Mouse (Mus musculus) hindbrain, embryonic 16.5 days (tissue): ENCODE results near the gene Crebl2. TPM values are rescaled to one million over a fixed set of nuclear protein-coding genes. Genes with fewer than 3 reads are reported as not detected.
A peak's percentile ranks its signal among the peaks of the same experiment; 100 is the strongest.

Experiments used
- ATAC-seq: fragments of 200-750 bp; cut with Nextera tagmentation; 2 replicates; pipeline ENCODE4 v1.8.0; 2017; ENCODE audit warnings: moderate TSS enrichment, moderate library complexity
- H3K27ac ChIP-seq: fragments of 300-500 bp; sonication (generic); 2 replicates; pipeline ENCODE4 v1.5.1; 2014; ENCODE audit warnings: low read depth, mild to moderate bottlenecking, control low read depth, low read length, moderate library complexity
- H3K27me3 ChIP-seq: fragments of 300-500 bp; sonication (generic); replicated peaks from 2 replicates; pipeline ENCODE4 v1.6.1; 2014; ENCODE audit warnings: low read length; ENCODE audit not compliant: control insufficient read depth, insufficient read depth
- H3K36me3 ChIP-seq: fragments of 300-500 bp; sonication (generic); 2 replicates; pipeline ENCODE4 v1.6.1; 2014; ENCODE audit warnings: mild to moderate bottlenecking, low read length, moderate library complexity, mixed read lengths; ENCODE audit not compliant: control insufficient read depth, insufficient read depth
- H3K4me1 ChIP-seq: fragments of 300-500 bp; sonication (generic); 2 replicates; pipeline ENCODE4 v1.6.1; 2014; ENCODE audit warnings: low read depth, low read length; ENCODE audit not compliant: control insufficient read depth, insufficient read depth
- H3K4me2 ChIP-seq: fragments of 300-500 bp; sonication (generic); 2 replicates; pipeline ENCODE4 v1.6.1; 2014; ENCODE audit warnings: mild to moderate bottlenecking, low read length, control low read depth, moderate library complexity
- H3K4me3 ChIP-seq: fragments of 300-500 bp; sonication (generic); 2 replicates; pipeline ENCODE4 v1.5.1; 2014; ENCODE audit warnings: mild to moderate bottlenecking, low read length, control low read depth, moderate library complexity
- H3K9ac ChIP-seq: fragments of 300-500 bp; sonication (generic); 2 replicates; pipeline ENCODE4 v1.6.1; 2014; ENCODE audit warnings: low read depth, mild to moderate bottlenecking, control low read depth, low read length, moderate library complexity
- H3K9me3 ChIP-seq: fragments of 300-500 bp; sonication (generic); 2 replicates; pipeline ENCODE4 v1.6.1; 2014; ENCODE audit warnings: mild to moderate bottlenecking, low read length, moderate library complexity; ENCODE audit not compliant: control insufficient read depth
- WGBS: fragments of 180-500 bp; shearing (Covaris S2); extraction: QIAGEN DNeasy Blood & Tissue Kit; methylation state at CpG from one replicate; pipeline ENCODE4 v1.1.7; 2014; 5-methylcytosine and 5-hydroxymethylcytosine counted together
- polyA plus RNA-seq: library from polyadenylated mRNA; unstranded; fragments of >200 nt; fragmentation: Nextera tagmentation; extraction: Ambion mirVana; gene quantifications from 2 replicates; pipeline ENCODE4 v1.2.1, GENCODE M21; 2015

Gene Crebl2
- polyA plus RNA-seq, 1 experiment from 2014 or later = 3.9 TPM

- H3K36me3 ChIP-seq = peaks cover 25% of the 10 kb centered on the region
- ATAC-seq = no peak
- WGBS = 82% methylated on average over 2 of the region's 2 CpGs
These were observed 43.1 kb downstream of the Crebl2 start for GRCm38 (mm10) chr6:134873018-134873417.

GRCm38 (mm10) chr6:134876795-134877194 lies 46.8 kb downstream of the Crebl2 start:
- no peak for ATAC-seq
- WGBS = 72% methylated on average over 6 of the region's 6 CpGs
- Histone ChIP-seq H3K4me2 (no peak overlapping the region), H3K9ac (no peak overlapping the region), H3K4me3 (no peak overlapping the region), H3K9me3 (no peaks in the 10 kb centered on the region), H3K27me3 (no peaks in the 10 kb centered on the region), H3K27ac (no peak overlapping the region), H3K4me1 (peaks cover 7% of the 10 kb centered on the region), H3K36me3 (no peaks in the 10 kb centered on the region; the same call in 1 of the 2 replicates)

More at GRCm38 (mm10) chr6:134873018-134873417, 43.1 kb downstream of the Crebl2 start:
- Histone ChIP-seq H3K27me3 (no peaks in the 10 kb centered on the region), H3K4me3 (no peak overlapping the region), H3K9me3 (peaks cover 3% of the 10 kb centered on the region; the same call in 1 of the 2 replicates), H3K9ac (no peak overlapping the region), H3K27ac (no peak overlapping the region), H3K4me2 (no peak overlapping the region), H3K4me1 (no peaks in the 10 kb centered on the region)

DNA sequence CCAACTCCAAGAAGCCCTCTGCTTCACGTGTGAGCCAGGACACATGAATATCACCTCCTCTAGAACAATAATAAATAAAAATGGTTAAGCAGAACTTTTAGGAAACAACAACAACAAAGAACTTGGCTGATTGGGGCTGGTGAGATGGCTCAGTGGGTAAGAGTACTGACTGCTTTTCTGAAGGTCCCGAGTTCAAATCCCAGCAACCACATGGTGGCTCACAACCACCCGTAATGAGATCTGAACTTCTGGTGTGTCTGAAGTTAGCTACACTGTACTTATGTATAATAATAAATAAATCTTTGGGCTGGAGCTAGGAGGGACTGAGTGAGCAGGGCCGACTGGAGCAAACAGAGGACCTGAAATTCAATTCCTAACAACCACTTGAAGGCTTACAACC lies 47.3 kb downstream of the Crebl2 start:
- ATAC-seq = no peak
- H3K27me3 ChIP-seq = no peaks in the 10 kb centered on the region
- H3K4me2 ChIP-seq = no peak overlapping the region
- H3K4me1 ChIP-seq = peaks cover 7% of the 10 kb centered on the region
- no peak overlapping the region for H3K27ac ChIP-seq
- H3K4me3 ChIP-seq = no peak overlapping the region
- 91% methylated on average over 4 of the region's 4 CpGs for WGBS
- H3K9me3 ChIP-seq = no peaks in the 10 kb centered on the region
- no peaks in the 10 kb centered on the region; the same call in 1 of the 2 replicates for H3K36me3 ChIP-seq
- H3K9ac ChIP-seq = no peak overlapping the region

DNA sequence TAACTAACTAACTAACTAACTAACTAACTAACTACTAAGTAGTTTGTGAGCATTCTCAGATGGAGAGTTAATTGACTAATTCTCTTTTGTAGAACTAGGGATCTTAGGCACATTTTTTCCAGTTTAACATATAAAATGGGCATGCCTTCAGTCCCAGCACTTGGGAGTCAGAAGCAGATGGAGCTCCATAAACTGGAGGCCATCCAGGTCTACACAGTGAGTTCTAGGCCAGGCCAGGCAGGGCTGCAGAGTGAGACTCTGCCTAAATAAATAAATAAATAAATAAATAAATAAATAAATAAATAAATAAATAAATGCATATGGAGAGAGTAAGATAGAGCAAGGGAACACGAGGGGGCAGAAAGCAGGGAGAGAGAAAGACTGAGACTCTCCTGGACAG lies 47.9 kb downstream of the Crebl2 start:
- Histone ChIP-seq H3K9ac (no peak overlapping the region), H3K36me3 (no peaks in the 10 kb centered on the region), H3K4me2 (no peak overlapping the region), H3K9me3 (no peaks in the 10 kb centered on the region), H3K4me1 (peaks cover 7% of the 10 kb centered on the region), H3K4me3 (no peak overlapping the region), H3K27ac (no peak overlapping the region), H3K27me3 (no peaks in the 10 kb centered on the region)
- 82% methylated on average over 1 of the region's 1 CpGs for WGBS
- ATAC-seq = no peak

DNA sequence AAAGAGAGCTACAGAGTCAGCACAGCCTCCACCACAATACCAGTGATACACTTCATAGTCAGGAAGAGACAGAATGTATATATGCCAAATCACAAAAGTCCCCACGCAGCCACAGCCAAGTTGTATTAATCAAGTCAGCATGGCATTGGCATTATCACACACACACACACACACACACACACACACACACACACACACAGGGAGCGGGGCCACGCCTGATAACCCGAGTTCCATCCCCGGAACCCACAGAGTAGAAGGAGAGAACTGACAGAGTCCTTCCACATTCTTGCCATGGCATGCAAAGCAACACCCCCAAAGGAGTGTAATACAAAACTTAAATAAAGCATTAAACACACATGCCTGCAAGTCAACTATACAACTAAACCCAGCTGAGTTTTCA lies 49.6 kb downstream of the Crebl2 start:
- Histone ChIP-seq H3K4me1 (peaks cover 11% of the 10 kb centered on the region), H3K27me3 (no peaks in the 10 kb centered on the region), H3K9me3 (no peaks in the 10 kb centered on the region), H3K4me2 (no peak overlapping the region), H3K36me3 (no peaks in the 10 kb centered on the region), H3K4me3 (no peak overlapping the region), H3K9ac (no peak overlapping the region), H3K27ac (no peak overlapping the region)
- no peak for ATAC-seq
- 93% methylated on average over 5 of the region's 5 CpGs for whole genome bisulfite sequencing

GRCm38 (mm10) chr6:134880046-134880445 lies 50.1 kb downstream of the Crebl2 start:
- Histone ChIP-seq H3K9me3 (no peaks in the 10 kb centered on the region), H3K36me3 (no peaks in the 10 kb centered on the region), H3K4me3 (no peak overlapping the region), H3K9ac (no peak overlapping the region), H3K4me2 (no peak overlapping the region), H3K27me3 (no peaks in the 10 kb centered on the region), H3K27ac (no peak overlapping the region), H3K4me1 (peaks cover 16% of the 10 kb centered on the region)
- 47% methylated on average over 2 of the region's 2 CpGs for WGBS
- ATAC-seq = no peak

DNA sequence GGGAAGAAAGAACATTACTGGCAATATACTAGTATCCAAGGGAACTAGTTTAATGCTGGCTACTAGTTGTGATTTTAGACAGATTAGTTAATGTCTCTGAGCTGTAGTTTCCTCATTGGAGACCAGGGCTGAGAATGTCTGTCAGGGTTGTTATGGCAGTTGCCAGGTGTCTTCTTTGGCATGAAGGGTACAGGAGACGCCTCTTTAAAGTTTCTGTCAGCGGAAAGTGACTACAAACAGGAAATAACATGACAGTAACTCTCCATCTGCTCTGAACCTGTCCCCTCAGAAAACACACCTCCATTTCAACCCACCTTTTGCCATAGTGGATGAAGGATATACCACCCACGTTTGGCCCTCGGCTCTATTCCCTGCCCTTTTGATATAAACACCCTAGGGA lies 53.7 kb downstream of the Crebl2 start:
- Histone ChIP-seq H3K36me3 (no peaks in the 10 kb centered on the region), H3K9ac (no peak overlapping the region), H3K27me3 (no peaks in the 10 kb centered on the region), H3K4me2 (no peak overlapping the region), H3K27ac (no peak overlapping the region), H3K4me1 (peaks cover 33% of the 10 kb centered on the region), H3K9me3 (no peaks in the 10 kb centered on the region), H3K4me3 (no peak overlapping the region)
- WGBS = 85% methylated on average over 4 of the region's 4 CpGs
- ATAC-seq = no peak

GRCm38 (mm10) chr6:134885515-134885914 lies 55.6 kb downstream of the Crebl2 start:
- H3K4me3 ChIP-seq = no peak overlapping the region
- no peak for ATAC-seq
- no peaks in the 10 kb centered on the region for H3K27me3 ChIP-seq
- H3K4me2 ChIP-seq = peak overlapping the region; percentile 63
- peaks cover 41% of the 10 kb centered on the region for H3K4me1 ChIP-seq
- no peaks in the 10 kb centered on the region for H3K9me3 ChIP-seq
- H3K27ac ChIP-seq = no peak overlapping the region
- WGBS = 94% methylated on average over 2 of the region's 2 CpGs
- no peak overlapping the region for H3K9ac ChIP-seq
- H3K36me3 ChIP-seq = no peaks in the 10 kb centered on the region

DNA sequence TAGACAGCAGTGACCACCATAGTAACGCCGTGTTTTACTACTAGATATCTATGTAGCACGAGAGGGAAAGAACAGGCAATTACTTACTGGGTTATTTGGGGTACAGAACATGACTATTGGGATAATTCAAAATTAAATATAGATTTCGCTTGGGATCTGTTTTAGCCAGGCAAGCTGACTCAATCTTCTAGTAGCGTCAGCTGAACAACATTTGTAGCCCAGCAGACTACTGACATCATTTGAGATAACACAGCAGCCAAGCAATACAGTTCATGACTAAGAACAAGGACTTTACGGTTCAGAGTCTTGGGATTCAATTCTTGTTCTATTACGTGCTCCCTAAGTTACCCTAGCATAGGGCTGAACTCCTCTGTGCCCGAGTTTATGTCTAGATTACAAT lies 56.5 kb downstream of the Crebl2 start:
- H3K4me3 ChIP-seq = peak overlapping the region; percentile 67
- H3K9me3 ChIP-seq = no peaks in the 10 kb centered on the region
- ATAC-seq = no peak
- H3K27ac ChIP-seq = peak overlapping the region; percentile 93
- no peaks in the 10 kb centered on the region for H3K27me3 ChIP-seq
- H3K36me3 ChIP-seq = no peaks in the 10 kb centered on the region
- peaks cover 34% of the 10 kb centered on the region for H3K4me1 ChIP-seq
- peak overlapping the region; percentile 79 for H3K9ac ChIP-seq
- peak overlapping the region; percentile 63 for H3K4me2 ChIP-seq
- whole genome bisulfite sequencing = 56% methylated on average over 8 of the region's 8 CpGs

GRCm38 (mm10) chr6:134887008-134887407 lies 57.1 kb downstream of the Crebl2 start:
- Histone ChIP-seq H3K27ac (peak overlapping the region; percentile 93), H3K27me3 (no peaks in the 10 kb centered on the region), H3K4me3 (peak overlapping the region; percentile 67), H3K4me1 (peaks cover 33% of the 10 kb centered on the region), H3K4me2 (peak overlapping the region; percentile 63), H3K9me3 (no peaks in the 10 kb centered on the region), H3K9ac (peak overlapping the region; percentile 79), H3K36me3 (no peaks in the 10 kb centered on the region)
- 7% methylated on average over 5 of the region's 5 CpGs for whole genome bisulfite sequencing
- peak; percentile 19 for ATAC-seq
